Mouse (Mus musculus): ENCODE measurements around the gene Astn1.

Astn1 gene

GRCm38 (mm10) chr1:158546513-158546912 is 184.4 kb downstream of the Astn1 start:
- DNase-seq, result no peak

- no peak for DNase-seq
These were observed 185.6 kb downstream of the Astn1 start for GRCm38 (mm10) chr1:158547592-158548211.

DNA sequence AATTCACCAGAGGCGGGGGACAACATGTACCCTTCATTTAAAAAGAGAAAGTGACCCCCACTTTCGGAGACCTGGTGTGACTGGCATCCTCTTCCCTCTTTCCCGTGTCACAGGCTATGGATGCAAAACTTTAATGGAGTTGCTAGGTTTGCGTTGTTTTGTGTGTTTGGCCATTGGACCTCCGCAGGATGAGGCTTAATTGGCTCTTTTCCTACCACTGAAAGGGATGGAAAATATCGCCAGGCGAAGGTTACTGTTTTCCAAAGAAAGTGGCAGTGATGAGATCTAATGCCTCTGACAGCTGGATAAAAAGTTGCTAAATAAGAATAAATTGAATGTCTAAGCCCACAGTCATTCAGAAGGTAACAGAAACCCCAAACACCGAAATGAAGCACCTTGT is 186.2 kb downstream of the Astn1 start:
- DNase-seq, result no peak

GRCm38 (mm10) chr1:158549616-158550015 is 187.5 kb downstream of the Astn1 start:
- DNase-seq, result no peak

- no peak for DNase-seq
These were observed 189.9 kb downstream of the Astn1 start for GRCm38 (mm10) chr1:158551951-158552350.

DNA sequence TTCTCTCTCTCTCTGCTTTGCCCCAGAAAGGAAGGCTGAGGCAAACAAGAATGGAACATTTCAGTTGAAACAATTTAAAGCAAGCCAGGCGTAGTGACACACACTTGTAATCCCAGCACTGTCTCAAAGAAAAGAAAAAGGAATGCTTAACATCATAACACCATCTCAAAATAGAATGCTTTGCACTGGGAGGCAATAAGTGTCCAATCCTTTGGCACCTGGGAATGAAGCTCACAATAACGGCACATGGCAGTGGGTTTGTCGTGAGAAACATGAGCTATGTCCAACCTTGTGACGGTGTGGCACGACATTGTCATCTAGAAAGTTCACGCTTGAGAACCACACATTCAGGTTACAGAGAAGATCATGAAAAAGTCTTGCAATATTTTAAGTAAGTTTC is 191.3 kb downstream of the Astn1 start:
- DNase-seq, result no peak

GRCm38 (mm10) chr1:158554020-158554505 is 192.0 kb downstream of the Astn1 start:
- DNase-seq, result no peak

- no peak for DNase-seq
These were observed 211.1 kb downstream of the Astn1 start for GRCm38 (mm10) chr1:158573168-158573567.

- no peak for DNase-seq
These were observed 211.5 kb downstream of the Astn1 start for GRCm38 (mm10) chr1:158573597-158573996.

DNA sequence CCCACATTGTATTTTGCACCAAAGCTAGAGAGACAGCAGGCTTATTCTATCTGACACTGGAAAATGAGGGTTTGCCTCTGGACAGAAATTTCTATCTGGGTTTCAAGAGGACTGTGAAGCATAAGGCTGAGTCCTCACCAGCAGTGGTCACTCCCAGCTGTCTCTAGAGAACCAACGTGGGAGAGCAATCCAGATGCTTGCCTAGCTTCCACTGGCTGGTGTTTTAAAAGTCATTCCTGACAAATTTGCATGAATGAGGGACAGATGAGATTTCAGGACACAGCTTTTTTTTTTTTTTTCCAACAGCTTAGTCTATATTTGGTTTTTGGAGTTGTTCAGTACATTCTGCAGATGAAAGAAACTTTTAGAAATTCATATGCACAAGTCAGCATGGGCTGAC is 213.9 kb downstream of the Astn1 start:
- no peak for DNase-seq

- no peak for DNase-seq
These were observed 219.7 kb downstream of the Astn1 start for GRCm38 (mm10) chr1:158581806-158582205.

DNA sequence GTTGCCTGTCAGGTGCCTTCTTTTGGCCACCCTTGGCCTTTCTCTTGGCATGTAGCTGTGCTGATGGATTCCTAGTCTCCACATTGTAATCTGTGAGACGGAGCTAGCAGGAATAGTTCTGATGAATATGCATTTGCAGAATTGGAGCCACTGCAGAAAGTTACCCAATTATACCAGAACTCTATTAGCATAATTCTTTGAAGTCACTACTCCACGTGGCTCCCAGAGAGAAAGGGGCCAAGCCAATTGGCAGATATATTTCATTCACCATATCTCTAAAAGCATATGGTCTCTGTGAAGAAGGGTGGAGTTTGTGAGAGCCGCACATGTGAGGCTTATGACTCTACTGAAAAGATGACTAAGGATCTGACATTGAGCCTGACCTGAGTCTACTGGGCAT is 226.8 kb downstream of the Astn1 start:
- DNase-seq, result no peak

- DNase-seq, result peak; percentile 4
These were observed 234.8 kb downstream of the Astn1 start for GRCm38 (mm10) chr1:158596726-158597448.

GRCm38 (mm10) chr1:158597996-158598395 is 235.9 kb downstream of the Astn1 start:
- DNase-seq, result no peak

DNA sequence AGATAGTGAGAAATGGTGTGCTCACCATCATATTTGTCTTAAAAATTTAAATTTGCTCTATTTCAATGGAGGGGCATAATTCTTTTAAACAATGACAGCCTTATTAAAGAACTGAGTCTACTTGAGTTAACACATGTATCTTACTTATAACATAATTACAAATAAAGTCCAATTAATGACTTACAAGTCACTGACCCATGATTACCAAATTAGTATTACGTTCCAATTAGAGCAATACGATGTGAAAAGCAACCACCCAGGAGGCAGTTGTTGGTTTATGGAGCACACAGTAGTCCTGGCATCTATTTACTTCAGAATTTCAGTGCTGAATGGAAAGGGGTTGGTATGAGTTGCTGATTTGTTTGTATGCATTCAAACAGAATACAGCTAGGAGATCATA is 237.4 kb downstream of the Astn1 start:
- no peak for DNase-seq

DNA sequence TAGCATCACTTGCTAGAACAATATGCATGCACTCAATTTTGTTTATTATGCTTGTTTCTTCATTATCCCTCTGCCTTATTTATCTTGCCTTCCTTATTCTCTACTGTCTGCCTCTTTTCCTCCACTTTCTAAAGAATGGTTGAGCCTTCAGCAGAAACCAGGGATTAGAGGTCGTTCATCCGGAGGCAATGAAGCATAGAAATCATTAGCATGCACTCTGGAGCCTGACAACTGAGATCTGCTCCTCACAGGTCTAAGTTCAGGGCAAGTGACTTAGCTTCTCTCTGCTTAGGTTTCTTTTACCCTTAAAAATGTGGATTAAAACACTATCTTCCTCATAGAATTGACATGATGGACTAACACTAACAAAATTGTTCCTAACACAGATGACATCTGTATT is 241.0 kb downstream of the Astn1 start:
- no peak for DNase-seq

DNA sequence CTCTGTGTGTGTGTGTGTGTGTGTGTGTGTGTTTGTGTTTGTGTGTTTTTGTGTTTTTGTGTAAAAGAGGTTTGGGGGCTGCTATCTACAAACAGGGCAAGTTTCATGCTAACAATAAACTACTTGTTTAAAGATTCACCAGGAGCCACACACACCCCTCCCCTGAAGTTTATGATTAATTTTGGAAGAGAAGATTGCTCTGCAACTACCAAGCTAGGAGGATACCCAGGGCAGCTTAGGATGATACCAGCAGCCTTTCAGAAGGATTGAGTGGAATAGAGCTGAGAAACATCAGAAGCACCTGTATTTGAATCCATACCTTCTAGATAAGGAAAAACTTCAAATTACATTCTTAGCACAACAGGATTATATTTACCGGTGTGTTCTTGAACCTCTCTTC is 242.1 kb downstream of the Astn1 start:
- no peak for DNase-seq

- DNase-seq, result no peak
These were observed 243.5 kb downstream of the Astn1 start for GRCm38 (mm10) chr1:158605597-158605996.

DNA sequence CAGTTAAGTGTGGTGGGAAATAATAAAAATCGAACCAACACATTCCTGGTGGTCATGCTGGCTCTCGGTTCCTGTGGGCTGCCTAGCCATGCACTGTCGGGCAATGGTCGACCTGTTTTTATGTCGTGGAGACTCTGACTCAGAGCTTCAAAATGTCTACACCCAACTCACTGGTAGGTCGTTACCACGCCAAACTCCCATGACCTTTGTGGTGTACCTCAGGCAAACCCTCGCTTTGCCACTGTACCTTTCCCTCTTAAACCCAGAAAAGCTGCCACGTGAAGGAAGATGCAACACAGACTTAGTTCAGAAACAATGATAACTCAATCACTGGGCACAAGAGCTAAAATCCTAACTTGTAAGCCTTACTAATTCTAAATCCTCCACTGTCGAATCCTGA is 244.3 kb downstream of the Astn1 start:
- DNase-seq, result no peak

DNA sequence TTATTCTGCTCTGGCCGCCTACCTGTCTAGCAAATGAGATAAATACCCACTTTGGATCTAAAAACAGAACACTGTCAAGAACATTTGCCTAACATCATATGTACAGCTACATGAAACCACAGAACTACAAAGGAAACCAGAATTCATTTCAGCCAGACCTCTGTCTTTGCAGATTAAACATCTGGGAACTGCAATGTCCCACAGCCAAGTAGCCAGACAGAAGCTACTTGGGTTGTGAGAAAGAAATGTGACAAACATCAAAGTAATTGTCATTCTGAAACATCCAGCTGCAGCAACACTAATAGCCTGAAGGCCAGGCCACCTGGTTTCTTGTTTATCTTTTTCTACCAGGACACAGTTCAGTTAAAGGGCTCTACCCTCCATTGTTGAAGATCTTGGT is 245.1 kb downstream of the Astn1 start:
- no peak for DNase-seq

DNA sequence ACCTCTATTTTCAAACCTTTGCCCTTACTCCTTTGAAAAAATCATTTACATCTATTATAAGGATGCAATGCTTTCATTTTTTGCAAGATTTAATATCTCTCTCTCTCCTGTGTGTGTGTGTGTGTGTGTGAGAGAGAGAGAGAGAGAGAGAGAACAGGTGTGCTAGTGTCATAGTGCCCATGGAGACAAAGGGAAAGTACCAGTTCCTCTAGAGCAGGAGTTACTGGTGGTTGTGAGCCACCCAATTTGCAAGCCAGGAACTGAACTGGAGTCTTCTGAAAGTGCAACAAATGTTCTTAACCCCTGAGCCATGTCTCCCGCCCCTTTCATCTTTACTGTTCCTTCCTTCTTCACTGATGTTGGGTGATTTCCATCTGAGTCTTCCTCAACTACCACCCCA is 253.1 kb downstream of the Astn1 start:
- DNase-seq, result no peak

DNA sequence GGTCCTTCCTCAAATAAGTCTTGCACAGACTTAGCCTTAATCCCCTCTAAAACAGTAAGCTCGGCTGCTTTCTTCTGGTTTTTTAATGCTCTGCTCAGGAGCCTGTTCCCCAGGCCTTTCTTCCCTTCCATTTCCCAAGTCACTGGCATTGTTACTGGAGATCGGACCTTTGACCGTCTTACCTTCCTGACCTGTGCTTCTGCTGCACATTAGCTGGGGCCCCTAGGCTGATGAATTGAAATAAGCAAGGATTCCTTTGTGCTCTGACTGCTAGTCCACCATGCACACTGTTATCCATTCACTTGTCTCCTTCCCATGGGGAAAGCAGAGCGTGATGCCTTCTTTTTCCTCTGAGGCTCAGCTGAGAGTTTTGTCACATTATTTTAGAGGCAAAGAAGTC is 255.9 kb downstream of the Astn1 start:
- no peak for DNase-seq

DNA sequence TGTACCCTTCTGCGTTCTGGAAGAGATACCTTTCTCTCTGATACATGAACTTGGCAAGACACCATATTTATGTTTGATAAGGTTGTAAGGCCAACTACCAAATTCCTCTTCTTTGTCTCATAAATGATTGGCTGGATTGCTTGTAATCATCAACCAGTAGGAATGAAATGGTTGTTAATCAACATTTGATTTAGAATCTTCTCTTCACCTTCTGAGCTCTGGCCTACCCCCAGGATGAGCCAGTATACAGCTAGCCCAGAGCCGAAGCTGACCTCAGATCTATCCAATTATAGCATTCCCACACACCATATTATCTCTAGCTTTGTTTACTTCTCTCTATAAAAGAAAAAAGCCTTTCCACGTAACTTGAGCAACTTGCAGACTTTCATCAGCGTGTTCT is 270.9 kb downstream of the Astn1 start:
- DNase-seq, result no peak

DNA sequence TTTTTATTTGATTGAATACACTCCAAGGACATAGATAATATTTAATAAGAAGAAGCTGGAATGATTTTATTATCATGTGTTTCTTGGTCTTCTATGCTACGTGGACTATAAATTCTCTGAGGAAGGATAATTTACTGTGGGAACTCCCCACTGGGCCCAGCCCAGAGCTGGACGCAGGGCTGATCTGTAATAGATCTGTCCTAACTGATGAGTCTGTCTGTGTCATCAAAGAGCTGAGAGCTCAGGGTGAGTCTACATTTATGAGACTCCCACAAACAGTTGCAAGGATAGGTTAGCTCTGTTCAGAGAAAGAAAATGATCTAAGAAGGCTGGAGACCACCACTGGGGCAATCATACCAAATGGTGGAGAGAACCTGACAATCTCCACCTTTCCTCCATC is 271.4 kb downstream of the Astn1 start:
- no peak for DNase-seq

- DNase-seq, result no peak
These were observed 279.2 kb downstream of the Astn1 start for GRCm38 (mm10) chr1:158641306-158641705.

Data from thymus, postnatal 36 days (tissue).